Mouse (Mus musculus) midbrain, embryonic 16.5 days (tissue): ENCODE results near the gene Hamp2. TPM values are rescaled to one million over a fixed set of nuclear protein-coding genes. Genes with fewer than 3 reads are reported as not detected.

Source experiments
- ATAC-seq: fragments of 200-750 bp; cut with Nextera tagmentation; 2 replicates; pipeline ENCODE4 v1.8.0; 2017; ENCODE audit warnings: moderate TSS enrichment
- H3K27ac ChIP-seq: fragments of 300-500 bp; sonication (generic); 2 replicates; pipeline ENCODE4 v1.5.1; 2014; ENCODE audit warnings: mild to moderate bottlenecking, low read length, mixed read lengths
- H3K27me3 ChIP-seq: fragments of 300-500 bp; sonication (generic); 2 replicates; pipeline ENCODE4 v1.6.1; 2014; ENCODE audit warnings: low read depth, low read length, mixed read lengths; ENCODE audit not compliant: control insufficient read depth, insufficient read depth
- H3K36me3 ChIP-seq: fragments of 300-500 bp; sonication (generic); 2 replicates; pipeline ENCODE4 v1.6.1; 2014; ENCODE audit warnings: mild to moderate bottlenecking, low read length, moderate library complexity, mixed read lengths; ENCODE audit not compliant: control insufficient read depth, insufficient read depth
- H3K4me1 ChIP-seq: fragments of 300-500 bp; sonication (generic); 2 replicates; pipeline ENCODE4 v1.6.1; 2014; ENCODE audit warnings: mild to moderate bottlenecking, low read length, mixed read lengths; ENCODE audit not compliant: control insufficient read depth, insufficient read depth
- H3K4me2 ChIP-seq: fragments of 300-500 bp; sonication (generic); 2 replicates; pipeline ENCODE4 v1.6.1; 2014; ENCODE audit warnings: mild to moderate bottlenecking, low read length, mixed read lengths
- H3K4me3 ChIP-seq: fragments of 300-500 bp; sonication (generic); 2 replicates; pipeline ENCODE4 v1.5.1; 2014; ENCODE audit warnings: low read depth, mild to moderate bottlenecking, low read length, moderate library complexity, mixed read lengths
- H3K9ac ChIP-seq: fragments of 300-500 bp; sonication (generic); 2 replicates; pipeline ENCODE4 v1.6.1; 2014; ENCODE audit warnings: low read depth, low read length, mixed read lengths
- H3K9me3 ChIP-seq: fragments of 300-500 bp; sonication (generic); replicated peaks from 2 replicates; pipeline ENCODE4 v1.6.1; 2014; ENCODE audit warnings: mild to moderate bottlenecking, low read length, mixed read lengths; ENCODE audit not compliant: control insufficient read depth, poor library complexity, severe bottlenecking
- WGBS: fragments of 180-500 bp; shearing (Covaris S2); extraction: QIAGEN DNeasy Blood & Tissue Kit; methylation state at CpG from one replicate; pipeline ENCODE4 v1.1.7; 2014; 5-methylcytosine and 5-hydroxymethylcytosine counted together
- polyA plus RNA-seq: library from polyadenylated mRNA; unstranded; fragments of >200 nt; fragmentation: Nextera tagmentation; extraction: Ambion mirVana; gene quantifications from 2 replicates; pipeline ENCODE4 v1.2.1, GENCODE M21; 2015

The Hamp2 gene
- polyA plus RNA-seq, 1 experiment from 2014 or later = not detected

DNA sequence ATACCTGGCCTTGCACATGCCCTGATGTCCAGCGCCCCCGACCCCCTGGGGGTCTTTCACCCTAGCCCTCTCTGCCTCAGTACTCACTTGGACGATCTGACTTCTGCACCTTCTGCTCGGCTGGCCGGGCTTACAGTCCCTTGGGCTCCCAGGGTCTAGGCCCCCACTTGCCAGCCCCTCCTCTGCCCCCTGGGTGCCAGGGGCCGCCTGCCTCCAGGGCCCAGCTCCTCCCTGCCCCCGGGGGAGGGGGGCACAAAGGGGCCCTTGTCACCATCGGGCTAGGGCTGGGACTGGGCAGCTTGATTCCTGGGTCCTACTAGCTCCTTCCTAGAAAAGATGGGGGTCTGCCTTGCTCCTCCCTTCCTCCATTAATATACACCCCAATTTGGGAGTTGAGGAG is 9.7 kb downstream of the Hamp2 start, which contains the start of gene Mag:
Gene Mag (minus strand): TSS at position 142 of the 400 bp plus-strand sequence.
- Histone ChIP-seq H3K27me3 (no peaks in the 10 kb centered on the region), H3K4me3 (no peak within 1 kb of the TSS), H3K9me3 (no peaks in the 10 kb centered on the region), H3K4me2 (no peak within 1 kb of the TSS), H3K4me1 (no peaks in the 10 kb centered on the region), H3K9ac (no peak within 1 kb of the TSS), H3K27ac (no peak within 1 kb of the TSS), H3K36me3 (no peaks in the 10 kb centered on the region)
- ATAC-seq = no peak
- WGBS = 79% methylated on average over 8 of the region's 8 CpGs

GRCm38 (mm10) chr7:30909773-30910172 is 14.7 kb downstream of the Hamp2 start:
- peaks cover 4% of the 10 kb centered on the region; the same call in 1 of the 2 replicates for H3K4me1 ChIP-seq
- peaks cover 6% of the 10 kb centered on the region for H3K27me3 ChIP-seq
- H3K4me3 ChIP-seq = no peak overlapping the region
- no peak overlapping the region for H3K9ac ChIP-seq
- no peaks in the 10 kb centered on the region for H3K36me3 ChIP-seq
- 84% methylated on average over 6 of the region's 6 CpGs for WGBS
- no peak for ATAC-seq
- no peaks in the 10 kb centered on the region for H3K9me3 ChIP-seq
- H3K27ac ChIP-seq = no peak overlapping the region
- no peak overlapping the region for H3K4me2 ChIP-seq

DNA sequence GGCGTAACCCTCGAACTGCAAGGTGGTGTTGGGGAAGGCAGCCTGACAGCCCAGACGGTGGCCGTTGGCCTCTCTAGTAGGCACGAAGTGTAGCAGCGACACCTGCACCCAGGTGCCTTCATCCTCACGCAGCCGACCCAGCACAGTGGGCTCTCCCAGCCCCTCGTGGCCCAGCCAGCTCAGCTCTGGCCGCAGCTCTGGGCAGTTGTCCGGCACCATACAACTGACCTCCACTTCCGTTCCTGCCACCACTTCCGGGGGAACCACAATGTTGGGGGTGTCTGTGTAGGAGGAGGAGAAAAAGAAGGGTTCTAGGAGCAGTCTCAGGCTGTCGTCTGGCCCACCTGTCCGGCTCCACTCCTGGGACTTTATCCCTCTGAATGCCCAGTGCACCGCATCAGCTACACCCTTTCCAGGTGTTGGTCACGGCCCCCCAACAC is 15.5 kb downstream of the Hamp2 start:
- peaks cover 4% of the 10 kb centered on the region; the same call in 1 of the 2 replicates for H3K4me1 ChIP-seq
- H3K4me3 ChIP-seq = peak overlapping the region; percentile 35
- ATAC-seq = no peak; the same call in none of the 2 replicates
- H3K27me3 ChIP-seq = peaks cover 6% of the 10 kb centered on the region
- H3K36me3 ChIP-seq = no peaks in the 10 kb centered on the region
- H3K4me2 ChIP-seq = peak overlapping the region; percentile 63
- H3K27ac ChIP-seq = no peak overlapping the region
- no peaks in the 10 kb centered on the region for H3K9me3 ChIP-seq
- H3K9ac ChIP-seq = no peak overlapping the region
- 34% methylated on average over 17 of the region's 17 CpGs for WGBS

GRCm38 (mm10) chr7:30908277-30908991 is 16.0 kb downstream of the Hamp2 start:
- 2% methylated on average over 26 of the region's 26 CpGs for WGBS
- Histone ChIP-seq H3K27ac (no peak overlapping the region), H3K9me3 (no peaks in the 10 kb centered on the region), H3K4me3 (peak overlapping the region; percentile 35), H3K4me1 (peaks cover 4% of the 10 kb centered on the region; the same call in 1 of the 2 replicates), H3K4me2 (peak overlapping the region; percentile 63), H3K9ac (peak overlapping the region; percentile 52; the same call in 1 of the 2 replicates), H3K36me3 (no peaks in the 10 kb centered on the region), H3K27me3 (peaks cover 6% of the 10 kb centered on the region)
- ATAC-seq = peak; percentile 68

- WGBS = 67% methylated on average over 4 of the region's 4 CpGs
- H3K4me3 ChIP-seq = no peak overlapping the region
Observed at GRCm38 (mm10) chr7:30904042-30904441, 20.4 kb downstream of the Hamp2 start.

DNA sequence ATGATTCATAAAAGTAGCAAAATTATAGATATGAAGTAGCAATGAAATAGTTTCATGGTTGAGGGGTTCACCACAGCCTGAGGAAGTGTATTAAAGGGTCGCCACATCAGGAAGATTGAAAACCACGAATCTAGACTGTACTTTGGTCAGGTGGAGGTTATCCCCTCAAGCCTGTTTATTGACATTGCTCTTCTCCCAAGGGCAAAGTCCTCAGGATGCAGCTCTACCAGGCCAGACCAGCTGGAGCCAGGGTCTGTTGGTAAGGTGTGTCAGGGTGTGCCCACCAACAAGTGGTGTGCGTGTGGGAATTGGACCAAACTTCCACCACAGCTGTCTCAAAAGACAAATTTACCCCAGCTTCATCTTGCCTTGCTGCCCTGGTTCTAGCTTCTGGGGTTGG is 29.3 kb downstream of the Hamp2 start:
- H3K27ac ChIP-seq = no peak overlapping the region
- H3K4me3 ChIP-seq = no peak overlapping the region
- no peaks in the 10 kb centered on the region for H3K9me3 ChIP-seq
- WGBS = 88% methylated on average over 3 of the region's 3 CpGs
- ATAC-seq = no peak
- no peaks in the 10 kb centered on the region for H3K4me1 ChIP-seq
- no peak overlapping the region for H3K4me2 ChIP-seq
- no peak overlapping the region for H3K9ac ChIP-seq
- no peaks in the 10 kb centered on the region for H3K27me3 ChIP-seq
- no peaks in the 10 kb centered on the region for H3K36me3 ChIP-seq

More at GRCm38 (mm10) chr7:30904042-30904441, 20.4 kb downstream of the Hamp2 start:
- Histone ChIP-seq H3K4me1 (peaks cover 4% of the 10 kb centered on the region; the same call in 1 of the 2 replicates), H3K27me3 (peaks cover 6% of the 10 kb centered on the region), H3K27ac (no peak overlapping the region), H3K4me2 (no peak overlapping the region), H3K36me3 (no peaks in the 10 kb centered on the region), H3K9ac (no peak overlapping the region), H3K9me3 (no peaks in the 10 kb centered on the region)
- no peak for ATAC-seq

- H3K27me3 ChIP-seq = no peaks in the 10 kb centered on the region
- 71% methylated on average over 3 of the region's 3 CpGs for WGBS
- no peaks in the 10 kb centered on the region for H3K36me3 ChIP-seq
Observed at GRCm38 (mm10) chr7:30892515-30892914, 32.0 kb downstream of the Hamp2 start.

DNA sequence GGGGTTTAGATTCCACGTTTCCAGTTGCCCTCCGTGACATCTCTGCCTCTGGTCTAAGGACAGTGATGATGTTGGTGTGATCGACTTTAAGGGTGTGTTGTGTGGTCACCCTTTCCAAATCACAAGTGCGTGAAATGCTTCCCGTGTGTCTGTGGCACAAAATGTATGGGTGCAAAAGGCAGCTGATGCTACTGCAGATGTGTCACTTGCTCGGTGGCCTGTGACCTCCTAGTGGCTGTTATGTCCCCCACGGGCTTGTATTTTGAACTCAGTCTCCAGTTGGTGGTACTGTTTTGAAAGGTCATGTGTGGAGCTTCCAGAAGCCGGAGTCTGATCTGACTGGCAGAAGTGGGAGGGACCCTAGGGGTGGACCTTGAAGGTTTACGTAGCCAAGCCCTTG is 32.7 kb downstream of the Hamp2 start:
- WGBS = 87% methylated on average over 9 of the region's 9 CpGs
- Histone ChIP-seq H3K36me3 (no peaks in the 10 kb centered on the region), H3K9ac (no peak overlapping the region), H3K4me1 (no peaks in the 10 kb centered on the region), H3K4me3 (no peak overlapping the region), H3K27ac (no peak overlapping the region), H3K9me3 (no peaks in the 10 kb centered on the region), H3K27me3 (no peaks in the 10 kb centered on the region), H3K4me2 (no peak overlapping the region)
- no peak for ATAC-seq

More at GRCm38 (mm10) chr7:30892515-30892914, 32.0 kb downstream of the Hamp2 start:
- Histone ChIP-seq H3K9me3 (no peaks in the 10 kb centered on the region), H3K4me1 (no peaks in the 10 kb centered on the region), H3K4me2 (no peak overlapping the region), H3K4me3 (no peak overlapping the region), H3K27ac (no peak overlapping the region), H3K9ac (no peak overlapping the region)
- ATAC-seq = no peak

DNA sequence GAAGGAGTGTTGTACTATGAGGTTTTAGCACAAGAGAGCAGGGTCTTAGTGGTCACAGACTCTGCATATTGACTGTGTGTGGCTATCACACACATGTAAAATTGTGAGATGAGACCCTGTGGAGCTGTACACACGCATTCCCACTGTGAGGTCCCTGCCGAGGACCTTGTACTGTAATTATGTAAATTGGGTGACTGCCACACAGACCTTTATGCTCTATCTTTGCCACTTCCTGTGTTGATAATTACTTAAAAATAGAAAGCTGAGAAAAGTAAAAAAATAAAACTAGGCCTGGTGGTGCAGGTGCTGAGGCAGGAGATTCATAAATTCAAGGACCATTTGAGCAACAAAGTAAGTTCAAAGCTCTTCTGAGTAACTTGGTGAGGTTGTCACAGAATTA is 33.8 kb downstream of the Hamp2 start:
- no peak for ATAC-seq
- WGBS = 77% methylated on average over 2 of the region's 2 CpGs

More for the DNA sequence above, 33.8 kb downstream of the Hamp2 start:
- Histone ChIP-seq H3K36me3 (no peaks in the 10 kb centered on the region), H3K27me3 (no peaks in the 10 kb centered on the region), H3K27ac (no peak overlapping the region), H3K4me1 (no peaks in the 10 kb centered on the region), H3K9ac (no peak overlapping the region), H3K4me2 (no peak overlapping the region), H3K4me3 (no peak overlapping the region), H3K9me3 (no peaks in the 10 kb centered on the region)
